Mouse (Mus musculus) gastrocnemius, postnatal 10 days (tissue): ENCODE results near the gene Dph7. TPM values are rescaled to one million over a fixed set of nuclear protein-coding genes. Genes with fewer than 3 reads are reported as not detected.
"Not testable (repeated sequence)": the region's sequence is repeated elsewhere in the genome, so short reads cannot be mapped to it uniquely, and the experiment has no call there.

Source experiments
- DNase-seq: peaks from one replicate; pipeline ENCODE4 v3.0.0; 2021; ENCODE audit warnings: mixed read lengths
- long read RNA-seq, 2 experiments: library from polyadenylated mRNA; stranded (forward); transcript quantifications; one replicate each; pipeline ENCODE4 v2.0.0; 2021
- total RNA-seq, 2 experiments: library from RNA; stranded (reverse); gene quantifications; 2 replicates each; pipeline ENCODE4 v1.2.3; 2021

Gene Dph7
- 1 to 10 TPM; 5.6 to 8.6 TPM for total RNA-seq
- long read RNA-seq, experiment 1, partial matches to known transcripts = 2 of 12 reads
- long read RNA-seq, experiment 1, other reads (novel, unspliced or antisense) = 6 of 12 reads
- long read RNA-seq, experiment 2, partial matches to known transcripts = 1 of 8 reads
- long read RNA-seq, experiment 2, other reads (novel, unspliced or antisense) = 4 of 8 reads

DNA sequence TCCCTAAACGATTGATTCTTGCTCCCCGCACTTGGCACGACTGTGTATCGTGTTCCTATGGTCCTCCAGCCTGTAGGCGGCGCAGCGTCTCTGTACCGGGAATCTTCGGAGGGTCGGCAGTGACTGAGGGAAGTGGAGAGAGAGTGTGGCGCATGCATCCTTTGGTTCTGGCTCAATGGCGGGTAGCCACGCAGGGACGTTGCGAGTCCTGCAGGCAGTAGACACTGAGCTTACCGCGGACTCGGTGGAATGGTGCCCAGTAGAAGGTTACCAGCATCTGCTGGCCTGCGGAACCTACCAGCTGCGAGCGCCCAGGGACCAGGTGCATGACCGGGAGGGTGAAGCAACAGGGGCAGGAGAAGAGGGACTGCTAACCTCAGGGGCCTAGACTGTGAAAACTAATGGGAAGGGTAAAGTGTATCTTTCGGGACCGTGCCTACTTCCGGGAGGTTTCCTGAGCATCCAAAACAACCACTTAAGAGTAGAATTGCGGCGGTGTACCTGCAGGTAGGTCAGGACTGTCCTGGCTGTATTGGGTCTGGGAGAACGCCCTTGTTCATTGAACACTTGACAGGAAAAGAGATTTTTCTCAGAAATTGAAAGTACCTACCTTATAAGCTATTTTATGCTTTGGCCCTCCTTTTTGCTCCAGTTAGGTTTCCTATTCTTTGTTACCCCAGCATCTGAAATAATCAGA lies at the start of gene Dph7:
Dph7 (plus strand) TSS at position 97 of the 697 bp plus-strand sequence.
- DNase-seq = peak; percentile 86

- DNase-seq = no peak
Measured at GRCm38 (mm10) chr2:24912589-24912988, 49.6 kb upstream of the Dph7 start.

DNA sequence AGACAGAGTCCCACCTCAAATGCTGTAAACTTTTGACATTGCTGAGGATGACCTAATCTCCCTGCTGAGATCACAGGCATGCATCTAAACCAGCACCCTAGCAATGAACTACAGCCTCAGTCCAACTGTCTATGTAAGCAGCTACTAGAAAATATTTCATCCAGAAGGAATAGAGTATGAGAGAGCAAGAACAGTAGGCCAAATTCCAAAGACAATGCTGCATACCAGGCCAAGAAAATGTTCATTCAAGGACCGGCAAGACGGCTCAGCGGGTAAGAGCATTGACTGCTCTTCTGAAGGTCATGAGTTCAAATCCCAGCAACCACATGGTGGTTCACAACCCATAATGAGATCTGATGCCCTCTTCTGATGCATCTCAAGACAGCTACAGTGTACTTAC lies 47.4 kb upstream of the Dph7 start:
- no peak for DNase-seq

DNA sequence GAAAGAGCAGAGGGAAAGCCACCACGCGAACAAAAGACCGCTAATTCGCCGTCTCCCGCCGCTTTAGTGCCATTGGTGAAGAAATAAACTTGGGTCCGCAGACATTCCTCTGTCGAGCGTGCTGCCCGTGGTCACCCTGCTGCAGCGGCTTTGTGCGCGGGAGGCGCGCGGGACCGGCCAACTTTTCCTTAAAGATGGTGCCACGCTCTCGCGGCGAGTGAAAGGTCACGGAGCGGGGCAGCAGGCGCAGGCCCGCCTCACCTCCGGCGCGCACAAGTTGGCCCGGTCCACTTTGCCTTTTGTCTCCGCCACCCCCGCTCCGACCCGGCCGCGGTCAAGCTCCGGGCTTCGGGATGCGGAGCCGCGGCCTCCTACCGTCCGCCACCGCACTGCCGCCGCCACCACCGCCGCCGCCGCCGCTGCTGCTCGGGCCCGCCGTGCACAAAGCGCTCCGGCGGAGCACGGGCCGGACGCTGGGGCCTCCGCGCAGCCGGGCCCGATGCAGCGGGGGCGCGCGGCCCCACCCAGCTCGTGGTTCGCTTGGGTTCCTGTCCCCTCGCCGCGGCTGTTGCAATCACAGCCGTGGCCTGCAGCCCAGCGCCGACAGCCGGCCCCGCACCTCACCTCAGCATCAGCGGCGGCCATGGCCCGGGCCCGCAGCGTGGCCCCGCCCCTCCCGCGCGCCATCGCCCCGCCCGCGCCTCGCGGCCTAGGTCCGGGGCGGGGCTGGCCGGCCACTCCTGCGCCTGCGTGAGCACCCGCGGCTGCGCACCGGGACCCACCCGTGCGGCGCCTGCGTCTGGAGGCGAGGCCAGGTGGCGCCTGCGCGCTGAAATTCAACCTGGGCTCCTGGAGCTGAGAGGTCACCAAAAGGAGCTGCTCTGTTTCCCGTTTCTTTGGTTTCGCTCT lies 43.0 kb upstream of the Dph7 start, which contains the start of gene Ehmt1:
Ehmt1 (minus strand) TSS at position 685 of the 909 bp plus-strand sequence.
- peak; percentile 96 for DNase-seq

- DNase-seq = no peak
Measured at GRCm38 (mm10) chr2:24919839-24920175, 42.4 kb upstream of the Dph7 start.

DNA sequence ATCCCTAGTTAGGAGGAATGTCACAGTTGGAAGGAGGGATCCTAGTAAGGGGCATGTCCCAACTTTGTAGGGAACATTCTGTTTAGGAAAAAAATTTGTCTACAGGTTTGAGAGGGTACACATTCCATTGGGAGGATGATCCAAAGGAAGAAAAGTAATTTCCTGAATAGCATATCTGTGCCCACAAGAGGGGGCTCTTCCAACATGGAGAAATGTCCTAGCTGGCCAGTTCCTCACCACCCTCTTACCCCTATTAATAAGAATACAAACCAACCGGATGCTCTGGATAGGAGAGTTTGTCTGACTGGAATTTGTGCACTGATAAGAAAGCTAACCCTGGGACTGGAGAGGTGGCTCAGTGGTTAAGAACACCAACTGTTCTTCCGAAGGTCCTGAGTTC lies 38.6 kb upstream of the Dph7 start:
- DNase-seq = no peak

DNA sequence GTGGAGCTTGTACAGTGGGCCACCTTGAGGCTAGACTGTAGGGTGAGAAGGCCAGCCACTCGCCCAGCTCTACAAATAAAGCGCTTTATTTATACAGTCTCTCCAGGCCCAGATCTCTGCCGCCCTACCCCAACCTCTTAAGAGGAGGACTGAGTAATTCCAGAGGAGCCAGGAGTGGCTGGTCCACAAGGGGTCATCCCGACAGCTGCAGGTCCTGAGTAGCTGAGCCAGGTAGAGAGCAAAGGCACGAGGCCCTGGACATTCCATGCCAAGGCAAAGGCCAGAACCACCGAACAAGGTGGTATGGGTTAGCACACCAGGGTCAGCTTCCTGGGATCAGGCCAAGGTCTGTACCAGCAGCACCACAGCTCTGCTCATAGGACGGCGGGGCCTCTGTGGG lies 36.9 kb upstream of the Dph7 start:
- DNase-seq = no peak

DNA sequence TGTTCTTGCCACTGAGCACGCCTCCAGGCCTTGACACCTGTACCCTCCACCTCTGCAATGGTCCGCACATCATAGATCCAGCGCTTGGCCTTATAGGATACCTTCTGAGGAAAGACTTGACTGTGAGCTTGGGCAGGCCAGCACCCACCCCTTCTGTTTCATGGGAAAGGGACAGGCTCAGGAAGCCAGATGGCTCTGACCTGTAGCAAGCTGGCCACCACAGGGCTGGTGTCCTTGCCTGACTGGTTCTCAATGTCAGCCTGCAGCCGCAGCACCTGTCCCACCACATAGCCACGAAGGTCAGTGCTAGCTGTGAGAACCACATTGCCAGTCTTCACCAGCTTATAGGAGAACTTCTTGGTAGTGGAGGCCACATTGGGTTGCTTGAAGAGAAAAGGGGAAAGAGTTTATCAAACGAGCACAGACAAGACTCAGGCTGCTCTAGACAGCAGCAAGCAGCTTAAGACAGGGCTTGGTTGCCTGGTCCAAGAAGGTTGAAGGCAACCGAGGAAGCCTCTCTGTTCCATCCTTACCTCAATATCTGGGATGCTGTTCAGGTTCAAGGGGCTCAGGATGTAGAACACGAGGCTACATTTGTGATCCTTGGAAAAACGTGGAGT lies 35.7 kb upstream of the Dph7 start:
- no peak for DNase-seq

GRCm38 (mm10) chr2:24926965-24927358 lies 35.2 kb upstream of the Dph7 start:
- DNase-seq = no peak

- peak; percentile 47 for DNase-seq
Measured at GRCm38 (mm10) chr2:24927810-24928479, 34.3 kb upstream of the Dph7 start.

- no peak for DNase-seq
Measured at GRCm38 (mm10) chr2:24929119-24929518, 33.1 kb upstream of the Dph7 start.

DNA sequence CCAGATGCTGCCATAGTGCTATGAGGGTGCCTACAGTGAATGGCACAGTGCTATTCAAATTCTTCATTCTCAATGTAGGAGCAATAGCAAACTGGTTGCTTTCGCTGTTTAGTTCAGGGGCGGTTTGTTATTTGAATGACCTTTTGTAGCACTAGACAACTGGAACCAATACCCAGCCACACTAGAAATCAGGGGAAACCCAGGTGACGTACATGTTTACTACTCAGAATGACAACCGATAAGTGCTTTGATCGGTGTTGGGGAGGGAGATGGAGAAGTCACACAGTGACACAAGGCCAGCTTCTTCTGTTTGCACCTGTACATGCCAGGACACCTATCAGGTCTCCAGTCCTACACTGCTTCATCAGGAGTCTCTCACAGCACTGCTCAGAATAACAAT lies 32.6 kb upstream of the Dph7 start:
- DNase-seq = no peak

DNA sequence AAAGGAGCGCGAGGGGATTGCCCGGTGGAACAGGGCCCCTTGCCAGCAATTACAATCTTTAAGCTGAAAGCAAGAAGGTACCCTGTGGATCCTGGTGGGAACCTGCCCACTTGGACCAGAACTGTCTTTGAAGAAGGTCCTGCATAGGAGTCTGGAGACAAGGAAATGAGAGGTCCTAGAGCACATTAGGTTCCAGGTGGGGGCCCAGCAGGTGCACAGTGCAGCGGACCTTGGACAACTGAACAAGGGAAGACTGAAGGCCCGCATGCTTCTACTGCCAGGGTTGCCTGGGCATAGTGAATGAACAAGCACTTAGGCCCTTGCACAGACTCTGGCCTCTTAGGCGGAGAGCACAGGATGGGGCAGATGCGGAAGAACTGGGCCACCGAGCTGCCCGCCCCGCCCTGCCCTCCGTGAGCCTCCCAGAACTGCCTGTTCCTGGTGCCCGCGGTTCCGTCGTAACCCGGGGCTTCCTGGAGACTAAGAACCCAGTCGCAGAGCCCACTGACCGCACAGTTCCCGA lies 27.7 kb upstream of the Dph7 start:
- no peak for DNase-seq

DNA sequence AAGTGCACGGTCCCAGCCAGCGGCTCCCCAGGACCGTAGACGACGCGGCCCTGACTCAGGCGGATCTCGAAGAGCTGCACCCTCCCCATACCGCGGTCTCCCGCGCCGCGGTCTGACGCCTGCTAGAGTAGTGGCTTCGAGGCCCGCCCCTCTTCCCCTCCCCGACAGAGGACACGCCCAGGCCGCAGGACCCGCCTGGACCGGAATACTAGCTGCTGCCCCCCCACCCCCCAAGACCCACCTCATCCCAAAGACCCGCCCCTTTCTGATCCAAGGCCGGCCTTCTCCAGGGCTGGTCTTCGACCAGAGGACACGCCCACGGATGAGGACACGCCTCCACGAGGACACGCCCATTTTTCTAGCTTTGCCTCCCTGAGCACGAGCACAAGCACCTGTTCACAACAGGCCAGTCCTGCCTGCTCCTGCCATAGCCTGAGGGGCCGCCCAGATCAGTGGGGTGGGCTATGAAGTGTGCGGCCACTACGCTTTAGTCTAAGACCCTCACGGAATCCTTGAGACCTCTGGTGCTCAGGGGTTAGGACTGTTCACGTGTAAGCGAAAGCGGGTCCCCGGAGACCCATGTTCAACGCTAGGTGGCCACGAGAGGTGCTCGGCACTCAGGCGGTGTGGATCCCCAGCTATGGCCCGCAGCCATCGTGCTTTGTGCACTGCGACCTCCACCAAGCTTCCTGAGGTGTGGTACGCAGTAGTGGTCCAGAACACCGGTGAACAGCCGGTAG lies 27.0 kb upstream of the Dph7 start, which contains the start of gene Arrdc1:
Arrdc1 (minus strand) TSS at position 196 of the 740 bp plus-strand sequence.
- peak; percentile 85 for DNase-seq

- no peak for DNase-seq
Measured at GRCm38 (mm10) chr2:24942092-24942491, 20.1 kb upstream of the Dph7 start.

- DNase-seq = not testable (repeated sequence)
Measured at GRCm38 (mm10) chr2:24944304-24944703, 17.9 kb upstream of the Dph7 start.

GRCm38 (mm10) chr2:24949421-24950188 lies 12.6 kb upstream of the Dph7 start, which contains the start of gene Zmynd19:
TSS of gene Zmynd19 (plus strand) at chr2:24949792.
- peak; percentile 99 for DNase-seq

- DNase-seq = no peak
Measured at GRCm38 (mm10) chr2:24950189-24950535, 12.0 kb upstream of the Dph7 start.

- DNase-seq = no peak
Measured at GRCm38 (mm10) chr2:24952537-24953055, 9.6 kb upstream of the Dph7 start.

DNA sequence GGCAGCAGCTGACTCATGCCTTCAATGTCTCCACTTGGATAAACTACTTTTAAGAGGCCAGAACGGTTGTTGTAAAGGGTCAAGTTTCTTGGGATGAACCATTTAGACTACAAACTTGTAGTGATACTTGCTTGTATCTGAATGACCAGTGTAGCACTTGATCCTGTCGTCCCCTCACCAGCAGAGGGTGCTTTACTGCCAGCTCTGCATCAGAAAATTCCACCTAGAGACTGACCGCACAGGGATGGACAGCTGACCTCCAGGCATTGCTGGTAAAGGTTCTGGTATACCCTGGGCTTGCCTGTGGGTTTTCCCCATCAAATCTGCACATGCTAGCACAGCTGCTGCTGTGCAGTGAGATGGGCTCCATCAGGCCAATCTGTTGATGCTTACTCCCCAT lies 1.3 kb upstream of the Dph7 start:
- no peak for DNase-seq
